Mouse (Mus musculus) lung, embryonic 14.5 days (tissue): ENCODE measurements around the gene A230050P20Rik. TPM values are rescaled to one million over a fixed set of nuclear protein-coding genes. Genes with fewer than 3 reads are reported as not detected.
A peak's percentile ranks its signal among the peaks of the same experiment; 100 is the strongest.

Experiments used
- ATAC-seq: fragments of 200-750 bp; cut with Nextera tagmentation; 2 replicates; pipeline ENCODE4 v1.8.0; 2017; ENCODE audit warnings: mild to moderate bottlenecking, moderate TSS enrichment, moderate library complexity; ENCODE audit not compliant: insufficient read depth
- DNase-seq: peaks from one replicate; pipeline ENCODE4 v3.0.0-alpha.2; 2015
- H3K27ac ChIP-seq: fragments of 300-500 bp; sonication (generic); 2 replicates; pipeline ENCODE4 v1.5.1; 2014; ENCODE audit warnings: low read depth, mild to moderate bottlenecking, moderate library complexity
- H3K27me3 ChIP-seq: fragments of 300-500 bp; sonication (generic); 2 replicates; pipeline ENCODE4 v1.6.1; 2014; ENCODE audit warnings: low read length, control low read depth; ENCODE audit not compliant: insufficient read depth
- H3K36me3 ChIP-seq: fragments of 300-500 bp; sonication (generic); 2 replicates; pipeline ENCODE4 v1.6.1; 2014; ENCODE audit warnings: control low read depth; ENCODE audit not compliant: insufficient read depth
- H3K4me1 ChIP-seq: fragments of 300-500 bp; sonication (generic); 2 replicates; pipeline ENCODE4 v1.6.1; 2014; ENCODE audit warnings: antibody characterized with exemption, control low read depth; ENCODE audit not compliant: insufficient read depth
- H3K4me2 ChIP-seq: fragments of 300-500 bp; sonication (generic); 2 replicates; pipeline ENCODE4 v1.6.1; 2014; ENCODE audit warnings: mild to moderate bottlenecking
- H3K4me3 ChIP-seq: fragments of 300-500 bp; sonication (generic); 2 replicates; pipeline ENCODE4 v1.5.1; 2014; ENCODE audit warnings: low read depth, low read length
- H3K9ac ChIP-seq: fragments of 300-500 bp; sonication (generic); 2 replicates; pipeline ENCODE4 v1.6.1; 2014
- H3K9me3 ChIP-seq: fragments of 300-500 bp; sonication (generic); 2 replicates; pipeline ENCODE4 v1.6.1; 2016; ENCODE audit warnings: low read depth, low read length, control low read depth
- CTCF ChIP-seq: IDR thresholded peaks from 2 replicates; pipeline ENCODE4 v1.5.1; 2016; ENCODE audit warnings: antibody characterized with exemption, low read depth
- WGBS: fragments of 180-500 bp; shearing (Covaris S2); extraction: QIAGEN DNeasy Blood & Tissue Kit; methylation state at CpG from one replicate; pipeline ENCODE4 v1.1.7; 2014; 5-methylcytosine and 5-hydroxymethylcytosine counted together
- polyA plus RNA-seq: library from polyadenylated mRNA; unstranded; fragments of >200 nt; fragmentation: Nextera tagmentation; extraction: Ambion mirVana; gene quantifications from 2 replicates; pipeline ENCODE4 v1.2.1, GENCODE M21; 2014

A230050P20Rik gene
- polyA plus RNA-seq, 1 experiment from 2014 or later: 9.4 TPM

DNA sequence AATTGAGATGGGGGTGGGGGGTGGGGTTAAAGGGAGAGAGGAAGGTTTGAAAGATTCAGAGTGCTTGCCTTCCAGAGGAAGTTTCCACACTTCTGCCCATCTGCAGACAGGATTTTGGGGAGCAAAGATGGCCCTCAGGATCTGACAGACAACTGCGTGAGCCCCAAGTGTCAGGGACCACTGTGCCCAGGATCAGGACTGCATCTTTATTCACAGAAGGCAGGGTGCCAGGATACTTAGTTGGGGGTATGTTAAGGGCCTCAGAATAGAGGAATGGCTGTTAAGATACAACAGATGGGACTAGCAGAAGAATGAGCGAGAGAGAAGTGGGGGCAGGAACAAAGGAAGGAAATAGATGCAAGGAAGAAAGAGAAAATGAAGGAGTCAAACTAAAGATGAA lies 18.1 kb downstream of the A230050P20Rik start:
- ATAC-seq (no peak), DNase-seq (no peak)
- H3K27ac ChIP-seq: no peak overlapping the region
- no peak overlapping the region for H3K4me2 ChIP-seq
- TF ChIP-seq CTCF: no peak
- H3K9me3 ChIP-seq: no peaks in the 10 kb centered on the region
- WGBS: 92% methylated on average over 2 of the region's 2 CpGs
- H3K4me1 ChIP-seq: no peaks in the 10 kb centered on the region
- peaks cover 22% of the 10 kb centered on the region for H3K36me3 ChIP-seq
- H3K4me3 ChIP-seq: no peak overlapping the region
- no peak overlapping the region for H3K9ac ChIP-seq
- no peaks in the 10 kb centered on the region for H3K27me3 ChIP-seq

DNA sequence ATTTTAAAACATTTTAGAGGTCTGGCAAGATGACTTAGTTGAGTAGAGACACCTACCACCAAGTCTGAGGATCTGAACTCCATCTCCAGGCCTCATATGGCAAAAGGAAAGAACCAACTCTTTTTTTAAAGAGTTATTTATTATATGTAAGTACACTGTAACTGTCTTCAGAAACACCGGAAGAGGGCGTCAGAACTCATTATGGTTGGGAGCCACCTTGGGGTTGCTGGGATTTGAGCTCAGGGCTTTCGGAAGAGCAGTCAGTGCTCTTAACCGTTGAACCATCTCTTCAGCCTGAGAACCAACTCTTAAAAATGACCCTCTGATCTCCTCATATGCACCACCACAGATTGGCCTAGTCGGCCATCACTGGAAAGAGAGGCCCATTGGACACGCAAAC lies 18.7 kb downstream of the A230050P20Rik start:
- H3K36me3 ChIP-seq: peaks cover 29% of the 10 kb centered on the region
- no peak overlapping the region for H3K9ac ChIP-seq
- ATAC-seq: no peak
- peak overlapping the region; percentile 64 for H3K4me2 ChIP-seq
- DNase-seq: no peak
- 87% methylated on average over 6 of the region's 6 CpGs for WGBS
- TF ChIP-seq CTCF: no peak
- H3K27me3 ChIP-seq: no peaks in the 10 kb centered on the region
- H3K4me1 ChIP-seq: no peaks in the 10 kb centered on the region
- no peak overlapping the region for H3K4me3 ChIP-seq
- peak overlapping the region; percentile 97 for H3K27ac ChIP-seq
- no peaks in the 10 kb centered on the region for H3K9me3 ChIP-seq

DNA sequence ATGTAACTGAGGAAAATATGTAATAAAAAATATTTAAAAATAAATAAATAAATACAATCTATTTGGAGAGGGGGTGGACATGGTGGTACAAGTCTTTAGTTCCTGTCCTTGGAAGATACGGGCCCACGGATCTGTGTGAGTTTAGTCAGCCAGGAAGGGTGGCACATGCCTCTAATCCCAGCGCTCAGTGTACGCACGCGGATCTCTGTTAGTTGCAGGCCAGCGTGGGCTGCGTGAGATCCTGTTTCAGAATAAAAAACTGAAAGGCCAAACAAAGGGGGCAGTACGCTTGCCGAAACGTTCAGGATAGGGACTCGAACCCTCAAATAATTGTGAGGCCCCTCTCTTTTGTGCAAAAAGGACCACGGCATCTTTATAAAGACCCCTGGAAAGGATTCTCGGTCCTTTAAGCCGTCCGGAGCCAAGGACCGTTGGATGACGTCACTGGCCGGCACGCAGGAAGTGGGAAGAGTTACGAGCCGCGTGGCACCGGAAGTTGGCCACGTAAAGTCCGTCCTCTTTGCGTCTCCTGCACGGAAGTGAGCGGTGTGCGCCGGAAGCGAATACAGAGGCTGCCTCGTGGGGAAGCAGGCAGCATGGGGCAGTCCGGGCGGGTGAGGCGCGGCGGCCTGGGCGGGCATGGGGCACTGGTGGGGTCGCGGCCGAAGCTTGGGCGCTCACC lies 19.4 kb downstream of the A230050P20Rik start, which contains the start of gene Ppan:
Gene Ppan (plus strand): TSS at position 472 of the 682 bp plus-strand sequence.
- peak within 1 kb of the TSS; percentile 64 for H3K4me2 ChIP-seq
- TF ChIP-seq CTCF: 0 out of 2 replicates have a peak, but pooled peaks have one; percentile 14
- ATAC-seq (peak; percentile 97), DNase-seq (peak; percentile 99)
- 0% methylated on average over 43 of the region's 43 CpGs for WGBS
- peak within 1 kb of the TSS; percentile 98 for H3K4me3 ChIP-seq
- peaks cover 35% of the 10 kb centered on the region for H3K36me3 ChIP-seq
- no peaks in the 10 kb centered on the region for H3K27me3 ChIP-seq
- no peaks in the 10 kb centered on the region for H3K4me1 ChIP-seq
- no peaks in the 10 kb centered on the region for H3K9me3 ChIP-seq
- peak within 1 kb of the TSS; percentile 97 for H3K27ac ChIP-seq
- peak within 1 kb of the TSS; percentile 90 for H3K9ac ChIP-seq

- peak overlapping the region; percentile 90 for H3K9ac ChIP-seq
- WGBS: 0% methylated on average over 30 of the region's 30 CpGs
- H3K27me3 ChIP-seq: no peaks in the 10 kb centered on the region
- peaks cover 40% of the 10 kb centered on the region for H3K36me3 ChIP-seq
- TF ChIP-seq CTCF: no peak
- ATAC-seq (peak; percentile 19; the same call in 1 of the 2 replicates), DNase-seq (peak; percentile 44)
- peak overlapping the region; percentile 98 for H3K4me3 ChIP-seq
- peak overlapping the region; percentile 64 for H3K4me2 ChIP-seq
- H3K4me1 ChIP-seq: no peaks in the 10 kb centered on the region
- H3K9me3 ChIP-seq: no peaks in the 10 kb centered on the region
- H3K27ac ChIP-seq: peak overlapping the region; percentile 97; the same call in 1 of the 2 replicates
Observed at GRCm38 (mm10) chr9:20888386-20888765, 19.9 kb downstream of the A230050P20Rik start.

DNA sequence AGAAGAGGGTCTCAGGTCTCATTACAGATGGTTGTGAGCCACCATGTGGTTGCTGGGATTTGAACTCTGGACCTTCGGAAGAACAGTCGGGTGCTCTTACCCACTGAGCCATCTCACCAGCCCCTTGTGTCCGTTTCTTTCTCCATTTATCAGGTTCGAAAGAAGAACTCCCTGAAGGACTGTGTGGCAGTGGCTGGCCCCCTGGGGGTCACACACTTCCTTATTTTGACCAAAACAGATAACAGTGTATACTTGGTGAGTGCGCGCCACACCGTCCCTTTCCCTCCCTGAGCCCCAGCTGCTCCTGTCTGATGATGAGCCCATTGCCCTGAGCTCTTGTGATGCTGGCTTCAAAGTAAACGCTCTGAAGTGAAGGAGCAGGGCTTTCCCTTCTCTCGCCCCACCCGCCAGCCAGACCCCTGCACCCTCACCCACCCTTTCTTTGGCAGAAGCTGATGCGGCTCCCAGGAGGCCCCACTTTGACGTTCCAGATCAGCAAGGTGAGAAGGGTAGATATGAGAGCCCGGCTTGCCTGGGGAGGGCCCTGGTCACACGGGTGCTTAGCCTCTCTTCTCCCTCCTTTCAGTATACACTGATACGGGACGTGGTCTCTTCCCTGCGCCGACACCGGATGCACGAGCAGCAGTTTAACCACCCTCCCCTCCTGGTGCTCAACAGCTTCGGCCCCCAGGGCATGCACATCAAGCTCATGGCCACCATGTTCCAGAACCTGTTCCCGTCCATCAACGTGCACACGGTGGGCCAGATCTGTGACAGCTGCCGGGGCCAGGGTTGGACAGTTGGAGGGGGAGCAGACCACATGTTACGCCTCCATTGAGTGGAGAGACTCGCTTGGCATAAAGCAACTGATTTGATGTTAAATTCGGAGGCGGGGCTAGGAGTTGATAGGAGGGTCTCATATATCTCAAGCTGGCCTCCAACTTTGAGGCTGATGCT lies 21.0 kb downstream of the A230050P20Rik start:
- DNase-seq: no peak
- WGBS: 72% methylated on average over 29 of the region's 29 CpGs

DNA sequence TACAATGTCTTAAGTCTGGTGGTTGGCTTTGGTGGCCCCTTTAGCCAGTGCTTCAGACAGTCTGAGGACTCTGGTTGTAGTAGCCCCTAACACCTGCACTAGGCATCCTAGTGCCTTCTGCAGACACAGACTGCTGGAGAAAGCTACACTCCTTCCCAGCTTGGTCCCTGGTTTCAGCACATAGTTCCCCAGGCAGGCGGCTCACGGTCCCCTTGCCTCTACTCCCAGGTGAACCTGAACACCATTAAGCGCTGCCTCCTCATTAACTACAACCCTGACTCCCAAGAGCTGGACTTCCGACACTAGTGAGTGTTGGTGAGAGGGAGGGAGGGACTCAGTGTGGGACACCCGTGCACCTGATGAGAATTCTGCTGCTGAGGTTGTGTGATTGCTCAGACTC lies 22.0 kb downstream of the A230050P20Rik start:
- Histone ChIP-seq H3K9me3 (no peaks in the 10 kb centered on the region), H3K27me3 (no peaks in the 10 kb centered on the region), H3K36me3 (peaks cover 61% of the 10 kb centered on the region), H3K4me3 (no peak overlapping the region), H3K9ac (no peak overlapping the region), H3K4me1 (no peaks in the 10 kb centered on the region), H3K4me2 (no peak overlapping the region), H3K27ac (no peak overlapping the region)
- TF ChIP-seq CTCF: no peak
- ATAC-seq (no peak), DNase-seq (no peak)
- 89% methylated on average over 5 of the region's 5 CpGs for WGBS

More for the DNA sequence above, 21.0 kb downstream of the A230050P20Rik start:
- H3K9ac ChIP-seq: no peak overlapping the region
- peaks cover 51% of the 10 kb centered on the region for H3K36me3 ChIP-seq
- TF ChIP-seq CTCF: no peak
- peak overlapping the region; percentile 98 for H3K4me3 ChIP-seq
- H3K27ac ChIP-seq: no peak overlapping the region
- H3K9me3 ChIP-seq: no peaks in the 10 kb centered on the region
- H3K4me2 ChIP-seq: peak overlapping the region; percentile 64
- H3K27me3 ChIP-seq: no peaks in the 10 kb centered on the region
- ATAC-seq: no peak
- H3K4me1 ChIP-seq: no peaks in the 10 kb centered on the region
